Mouse (Mus musculus) liver, embryonic 14.5 days (tissue): ENCODE measurements around the gene Heatr5a.

Experiments used
- CTCF ChIP-seq: IDR thresholded peaks from 2 replicates; pipeline ENCODE4 v1.5.1; 2016; ENCODE audit warnings: antibody characterized with exemption, low read depth, control low read depth
- EP300 ChIP-seq: IDR thresholded peaks from 2 replicates; pipeline ENCODE4 v1.6.1; 2016; ENCODE audit warnings: antibody characterized with exemption, low read depth

- TF ChIP-seq CTCF (no peak), EP300 (no peak)
These were observed 115.2 kb downstream of the Heatr5a start for GRCm38 (mm10) chr12:51855872-51856271.
